ENCODE assay signal across 27 mouse cellular contexts in genomic region chr17:83721157-83721556, GRCm38 (mm10). TPM values are rescaled to one million over a fixed set of nuclear protein-coding genes. Genes with fewer than 3 reads are reported as not detected.
DNase-seq lines count a peak whose midpoint lies in the region; ATAC-seq and TF ChIP-seq lines count a peak whose summit lies in the region.
"Had no signal": no experiment of that assay in that cellular context is flagged by ENCODE, and none has a peak within 500 bp of the region (broad histone marks: within the 10 kb centered on the region; RNA-seq: fewer than 3 reads in every experiment).

No protein-coding gene starts in this region.

- no peak for DNase-seq in layer of hippocampus, adult 2 months (ENCODE audit: low spot score in 2 of 2)
- no peak for DNase-seq in layer of hippocampus, postnatal 36 days
- DNase-seq in CD4-positive, CD25-positive, alpha-beta regulatory T cell, adult 2 months (ENCODE audit: low read depth, low spot score) = peak; percentile 49
- no peak for DNase-seq in cerebellum, adult 11-12 months
- DNase-seq in thymus, adult 18-20 months = no peak
- DNase-seq: adrenal gland, adult 2 months; adrenal gland, postnatal 14 days; cerebellum, adult 11 months; cerebellum, adult 8-10 months; cerebellum, postnatal 10 days; cerebellum, postnatal 36 days; embryo, embryonic 11 days; gastrocnemius, postnatal 10 days; gastrocnemius, postnatal 36 days; heart, adult 2 months; heart, postnatal 14 days; heart, postnatal 4 days had no signal

- H3K4me3 ChIP-seq in layer of hippocampus, adult 2 months = no peak overlapping the region
- H3K4me3 ChIP-seq: embryonic facial prominence, embryonic 10.5 days; embryonic facial prominence, embryonic 13.5 days; forebrain, embryonic 10.5 days; forebrain, embryonic 13.5 days; heart, adult 2 months; heart, embryonic 10.5 days; heart, embryonic 13.5 days; intestine, embryonic 15.5 days had no signal

- TF ChIP-seq CTCF in layer of hippocampus, adult 2 months (conservative IDR thresholded peaks at IDR 0.05) = no peak

- peak; percentile 40 for ATAC-seq in activated CD4-positive, CD25-positive, alpha-beta regulatory T cell, adult 4 months
- ATAC-seq: forebrain, embryonic 13.5 days; forebrain, embryonic 16.5 days; hindbrain, postnatal 0 days; intestine, embryonic 15.5 days had no signal

- H3K27ac ChIP-seq in layer of hippocampus, adult 2 months = peak overlapping the region; percentile 59; the same call in 1 of the 2 replicates
- H3K27ac ChIP-seq: embryonic facial prominence, embryonic 10.5 days; embryonic facial prominence, embryonic 13.5 days; forebrain, embryonic 10.5 days; forebrain, embryonic 13.5 days; heart, adult 2 months; heart, embryonic 10.5 days; heart, embryonic 13.5 days; hindbrain, postnatal 0 days; intestine, embryonic 15.5 days had no signal

RNA-seq across cellular contexts. Expression of gene Mta3, which starts 15.2 kb away (rescaled TPM):
- 100 to 1,000 TPM in 1 of 2 experiments, 10 to 100 TPM in 1; 96.9 to 102 TPM for total RNA-seq in layer of hippocampus, adult 2 months (2021)
- total RNA-seq in layer of hippocampus, postnatal 36 days (2021) = 10 to 100 TPM; 94.7 to 97.6 TPM
- 10 to 100 TPM; 73.0 to 86.2 TPM for polyA plus RNA-seq in activated CD4-positive, CD25-positive, alpha-beta regulatory T cell, adult 4 months (2017; shearing (Covaris generic))
